Comparison of ENCODE assay signal across 18 mouse cellular contexts in genomic region chr8:94516766-94517165, GRCm38 (mm10). TPM values are rescaled to one million over a fixed set of nuclear protein-coding genes. Genes with fewer than 3 reads are reported as not detected.
DNase-seq lines count a peak whose midpoint lies in the region; TF ChIP-seq lines count a peak whose summit lies in the region.
"Had no signal": no experiment of that assay in that cellular context is flagged by ENCODE, and none has a peak within 500 bp of the region (broad histone marks: within the 10 kb centered on the region; RNA-seq: fewer than 3 reads in every experiment).

No protein-coding gene starts in this region.

- intact Hi-C loops in gastrocnemius, adult 2 months (cut with DNase I), result no loop called here

- peaks cover 4% of the 10 kb centered on the region; the same call in 1 of the 2 replicates for H3K4me1 ChIP-seq in brown adipose tissue, adult 24 weeks (ENCODE audit: control insufficient read depth, insufficient read depth, insufficient read length, low read length)
- H3K4me1 ChIP-seq: limb, embryonic 15.5 days; midbrain, embryonic 13.5 days; neural tube, embryonic 13.5 days had no signal

- TF ChIP-seq CTCF in gastrocnemius, adult 2 months (IDR thresholded peaks at IDR 0.05), result no peak
- no peak for TF ChIP-seq CTCF in layer of hippocampus, adult 2 months (conservative IDR thresholded peaks at IDR 0.05)

- H3K27ac ChIP-seq in gastrocnemius, adult 2 months, result peak overlapping the region; percentile 71
- peak overlapping the region; percentile 41; the same call in 1 of the 2 replicates for H3K27ac ChIP-seq in brown adipose tissue, adult 24 weeks (replicated peaks; ENCODE audit: low read depth, low read length)
- H3K27ac ChIP-seq in layer of hippocampus, adult 2 months, result no peak overlapping the region
- H3K27ac ChIP-seq: heart, adult 2 months; kidney, postnatal 0 days; limb, embryonic 15.5 days; liver, embryonic 15.5 days; midbrain, embryonic 13.5 days; neural tube, embryonic 13.5 days had no signal

- peak; percentile 60 for DNase-seq in adrenal gland, adult 2 months
- DNase-seq in adrenal gland, postnatal 4 days (ENCODE audit: low spot score in 2 of 2), result no peak
- no peak for DNase-seq in gastrocnemius, adult 2 months
- DNase-seq in gastrocnemius, postnatal 10 days, result no peak
- peak; percentile 64 for DNase-seq in 416B (ENCODE audit: low read depth)
- DNase-seq in thymus, postnatal 25 days, result no peak
- no peak for DNase-seq in layer of hippocampus, adult 2 months (ENCODE audit: low spot score in 2 of 2)
- DNase-seq: cerebellum, adult 11 months; cerebellum, postnatal 10 days; heart, adult 2 months; heart, postnatal 36 days; thymus, postnatal 36 days had no signal

- H3K4me3 ChIP-seq in gastrocnemius, adult 2 months, result no peak overlapping the region
- H3K4me3 ChIP-seq in brown adipose tissue, adult 24 weeks (ENCODE audit: insufficient read depth, low read depth, low read length), result no peak overlapping the region
- no peak overlapping the region for H3K4me3 ChIP-seq in layer of hippocampus, adult 2 months
- H3K4me3 ChIP-seq: heart, adult 2 months; limb, embryonic 15.5 days; liver, embryonic 15.5 days; midbrain, embryonic 13.5 days; neural tube, embryonic 13.5 days had no signal

RNA-seq across cellular contexts. Expression of gene Cpne2, which starts 16.0 kb away (rescaled TPM):
- 10 to 100 TPM; 17.2 to 26.0 TPM for total RNA-seq in adrenal gland, adult 2 months (2021)
- 82.7 and 87.2 TPM in 2 replicates for polyA plus RNA-seq in adrenal gland, adult 2 months (2012; rRNA removed)
- 10 to 100 TPM; 18.1 to 20.4 TPM for total RNA-seq in adrenal gland, postnatal 4 days (2021)
- total RNA-seq in gastrocnemius, adult 2 months (2021), result 1 to 10 TPM; 4.9 to 6.9 TPM
- total RNA-seq in gastrocnemius, postnatal 10 days (2021), result 10 to 100 TPM; 21.5 to 23.8 TPM
- 4.9 and 6.0 TPM in 2 replicates for polyA plus RNA-seq in brown adipose tissue, adult 24 weeks (2012; ENCODE audit: insufficient read depth, insufficient read length, missing spikeins)
- 10 to 100 TPM; 29.3 to 35.0 TPM for total RNA-seq in layer of hippocampus, adult 2 months (2021)

Comparison
In these comparisons a context has a peak if more than half of its experiments do, and no peak if none do; other contexts are left out.
1. DNase-seq: peak in adrenal gland, adult 2 months (single experiment) and 416B (single experiment); none in adrenal gland, postnatal 4 days (0 of 2), gastrocnemius, adult 2 months (single experiment), gastrocnemius, postnatal 10 days (single experiment), thymus, postnatal 25 days (single experiment) and layer of hippocampus, adult 2 months (0 of 2).